Mouse (Mus musculus) WW6 (cell line): Measurements from ENCODE around the gene Agxt2.

Experiments
- DNase-seq: peaks from one replicate; pipeline ENCODE4 v3.0.0-alpha.2; 2013; ENCODE audit warnings: low read depth, low spot score

Gene Agxt2

DNA sequence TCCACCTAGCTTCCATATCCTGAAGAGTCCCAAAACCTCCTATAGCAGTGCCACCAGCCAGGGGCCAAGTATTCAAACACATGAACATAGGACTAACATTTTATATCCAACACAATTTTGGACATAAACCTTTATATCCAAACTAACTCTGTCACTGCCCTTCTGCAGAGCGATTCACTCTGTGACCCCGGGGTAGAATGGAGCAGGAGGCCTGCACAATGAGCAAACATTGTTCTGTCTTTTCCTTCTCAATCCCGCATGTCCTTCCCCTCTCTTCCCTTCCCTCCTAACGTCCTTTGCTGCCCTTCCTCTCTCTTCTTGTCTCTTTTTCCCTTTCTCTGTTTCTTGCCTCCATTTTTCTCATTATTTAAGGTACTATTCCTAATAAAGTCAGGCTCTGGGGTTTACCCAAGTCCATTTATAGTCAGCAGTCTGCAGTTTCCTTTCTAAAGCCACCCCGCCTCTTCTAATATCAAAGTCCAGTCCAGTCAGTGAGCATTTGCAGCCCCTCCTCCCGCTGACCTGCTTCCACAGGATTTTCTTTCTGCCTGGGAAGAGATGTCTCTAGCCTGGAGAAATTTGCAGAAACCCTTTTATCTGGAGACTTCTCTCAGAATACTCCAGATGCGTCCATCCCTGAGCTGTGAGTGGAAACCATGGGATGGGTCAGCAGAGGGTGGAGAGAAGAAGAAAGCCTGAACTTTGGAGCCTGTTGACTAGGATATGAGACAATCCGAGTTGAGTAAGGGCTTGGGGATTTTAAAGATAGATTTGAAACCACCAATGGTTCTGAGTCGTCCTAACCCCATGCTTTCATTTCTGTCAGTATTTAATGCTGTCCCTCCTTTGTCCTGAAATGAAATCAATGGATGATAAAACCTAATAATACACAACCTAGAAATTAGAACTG lies at the start of gene Agxt2:
Agxt2 (plus strand) TSS at position 494 of the 910 bp plus-strand sequence.
- DNase-seq: no peak

DNA sequence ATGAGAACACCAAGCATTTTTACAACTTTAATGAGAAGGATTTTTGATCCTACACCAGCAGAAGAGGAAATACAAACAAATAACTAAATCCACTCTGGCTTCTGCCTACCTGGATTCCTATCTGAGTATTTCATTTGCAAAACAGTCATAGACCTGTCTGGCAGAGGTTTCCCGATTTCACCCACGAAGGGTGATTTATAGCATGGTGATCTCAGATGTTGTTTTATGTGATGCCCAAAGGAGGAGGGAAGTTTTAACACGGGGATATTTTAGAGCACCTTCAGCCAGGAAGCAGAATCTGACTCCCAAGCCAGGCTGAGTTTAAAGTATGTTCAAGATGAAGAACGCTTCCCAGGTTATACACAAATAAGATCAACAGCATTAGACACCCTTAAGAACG lies 46.5 kb upstream of the Agxt2 start:
- DNase-seq: no peak

DNA sequence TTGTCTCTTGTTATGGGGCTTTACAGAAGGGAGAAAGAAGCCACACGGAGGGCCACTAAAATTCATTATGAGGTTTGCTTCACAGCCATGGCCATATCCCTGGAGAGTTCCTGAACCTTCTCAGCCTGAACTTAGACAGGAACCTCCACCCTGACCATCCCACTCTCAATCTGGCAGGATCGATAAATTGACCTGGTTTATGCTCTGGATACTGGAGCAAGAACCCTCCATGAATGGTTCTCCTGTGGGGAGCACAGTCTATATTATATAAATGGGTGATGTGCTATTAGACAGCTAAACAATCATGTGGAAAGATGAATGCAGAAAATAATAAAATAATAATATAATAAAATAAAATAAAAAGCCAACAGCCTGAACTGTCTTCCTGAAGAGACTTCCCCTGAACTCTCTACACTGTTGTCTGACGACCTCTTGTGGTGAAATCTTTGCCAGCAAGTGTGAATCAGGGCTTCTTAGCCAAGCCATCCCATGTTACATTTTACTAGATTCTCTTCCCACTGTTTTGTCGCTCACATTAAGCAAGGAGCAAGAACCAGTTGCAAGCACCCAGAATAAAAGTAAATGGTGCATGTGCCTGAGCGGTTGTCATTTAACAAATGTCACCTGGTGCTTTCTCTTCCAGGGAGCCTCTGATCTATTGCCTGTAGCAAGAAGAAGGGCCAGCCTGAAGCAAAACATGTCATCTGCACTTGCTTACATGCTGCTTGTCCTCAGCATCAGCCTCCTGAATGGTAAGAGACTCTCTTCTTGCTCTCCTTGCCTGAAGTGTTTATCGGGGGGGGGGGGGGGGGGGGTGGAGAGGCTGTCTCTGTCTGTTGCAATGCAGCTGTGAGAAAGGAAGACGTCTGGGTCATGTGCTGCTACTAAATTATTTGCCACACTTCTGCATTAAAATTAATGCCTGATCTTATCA lies 44.5 kb upstream of the Agxt2 start:
- DNase-seq: no peak

DNA sequence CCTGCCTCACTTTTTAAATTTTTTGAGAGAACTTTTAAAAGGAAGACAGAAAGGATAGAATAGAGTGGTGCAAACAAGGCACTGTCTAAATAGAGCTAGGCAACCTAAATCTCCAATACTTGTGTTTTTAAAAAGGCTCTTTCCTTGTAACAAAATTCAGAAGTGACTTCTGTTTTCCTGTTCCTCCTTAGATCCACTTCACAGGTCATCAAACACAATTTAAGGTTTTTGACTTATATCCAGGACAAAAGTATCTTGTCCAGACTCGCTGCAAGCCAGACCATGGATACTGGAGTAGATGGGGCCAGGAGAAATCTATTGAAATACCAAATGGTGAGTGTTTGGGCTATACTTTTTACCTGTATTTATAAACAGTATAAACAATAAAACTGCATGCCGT lies 33.3 kb upstream of the Agxt2 start, which contains the start of gene Gm21973:
Gm21973 (plus strand) TSS at position 301 of the 400 bp plus-strand sequence.
- no peak for DNase-seq

DNA sequence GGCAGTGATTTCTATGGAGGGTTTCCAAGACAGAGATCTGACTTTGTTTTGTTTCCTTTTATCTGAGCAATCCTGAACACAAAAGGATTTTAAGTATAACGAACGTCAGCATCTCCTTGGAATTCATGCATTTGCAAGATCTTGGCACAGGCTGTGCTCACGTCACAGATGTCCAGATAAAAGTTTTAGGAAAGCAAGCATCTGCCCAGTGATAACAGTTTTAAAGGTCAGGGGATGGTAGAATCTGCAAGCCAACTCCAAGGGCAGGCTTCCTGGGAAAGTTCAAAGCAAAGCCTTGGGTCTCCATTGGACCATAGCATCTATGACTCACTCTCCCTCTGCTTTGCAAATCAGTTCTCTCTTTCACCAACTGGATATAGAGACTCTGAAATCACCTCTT lies 27.7 kb upstream of the Agxt2 start:
- no peak for DNase-seq

DNA sequence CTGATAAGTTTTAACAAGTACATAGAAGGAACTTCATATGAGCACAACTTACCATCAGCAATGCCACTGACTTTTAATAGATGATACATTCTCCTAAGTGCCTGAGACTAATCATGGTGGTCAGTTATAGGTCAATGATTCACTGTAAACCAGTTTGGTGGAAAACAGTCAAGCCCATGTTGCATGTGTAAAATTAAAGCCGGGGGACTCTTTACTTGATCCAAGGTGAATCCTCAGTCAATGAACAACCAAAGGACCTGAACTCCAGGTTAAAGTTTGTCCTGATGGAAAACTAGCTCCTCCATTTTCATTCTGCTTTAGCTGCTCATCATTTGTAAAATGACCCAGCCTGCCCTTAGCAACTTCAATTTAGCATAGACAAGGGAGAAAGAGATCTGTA lies 25.8 kb upstream of the Agxt2 start:
- no peak for DNase-seq

DNA sequence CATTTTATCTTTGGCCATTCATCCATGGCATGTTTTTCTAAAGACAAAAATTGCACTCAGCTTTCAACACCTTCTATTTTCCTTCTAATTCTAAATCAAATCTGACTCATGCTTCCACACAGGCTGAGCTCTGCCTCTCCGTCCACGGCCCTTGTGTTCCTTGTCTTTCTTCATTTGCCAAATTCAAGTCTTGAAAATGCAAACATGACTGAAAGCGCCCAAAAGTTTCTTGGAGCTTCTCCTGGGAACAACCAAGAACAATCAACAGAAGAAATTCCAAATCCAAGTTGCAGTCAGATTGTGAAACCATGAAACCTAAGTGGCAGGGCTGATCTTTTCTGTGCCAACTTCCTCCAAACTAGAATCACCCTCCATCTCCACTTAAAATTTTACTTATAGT lies 19.7 kb upstream of the Agxt2 start:
- DNase-seq: no peak

DNA sequence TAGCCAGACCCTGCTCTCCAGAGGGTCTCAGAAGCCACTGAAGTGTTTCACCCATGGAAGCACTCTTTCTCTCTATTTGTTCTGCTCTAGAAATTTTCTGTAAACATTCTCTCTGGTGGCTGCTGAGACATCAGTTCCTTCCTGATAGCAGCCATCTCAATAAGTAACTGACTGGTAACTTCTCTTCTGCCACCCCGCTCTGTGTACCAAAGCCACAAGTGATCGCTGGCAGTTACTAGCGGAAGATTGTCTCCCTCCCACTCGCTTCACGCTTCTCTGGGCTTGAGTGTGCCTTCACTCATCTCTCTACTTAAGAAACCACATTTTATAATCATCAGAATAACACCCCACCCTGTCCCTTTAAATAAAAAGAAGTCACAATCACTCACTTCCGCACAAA lies 11.3 kb upstream of the Agxt2 start:
- DNase-seq: no peak

DNA sequence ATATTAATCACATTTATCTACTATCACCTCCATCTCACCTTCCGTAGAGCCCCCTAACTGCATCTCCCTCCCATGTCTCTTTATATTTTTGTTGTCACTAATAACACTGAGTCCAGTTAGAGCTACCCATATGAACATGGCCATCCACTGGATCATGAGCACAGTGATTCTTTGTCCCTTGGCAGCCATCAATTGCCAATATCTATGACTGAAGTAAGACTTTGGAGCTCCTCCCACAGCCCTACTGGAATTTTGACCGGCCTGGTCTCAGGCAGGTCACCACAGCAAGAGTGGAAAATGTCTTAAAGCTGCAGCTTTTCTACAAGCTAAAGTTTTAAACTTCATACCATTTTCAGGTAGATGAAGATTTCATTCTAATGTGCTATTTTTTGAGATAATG lies 8.0 kb downstream of the Agxt2 start:
- DNase-seq: no peak

DNA sequence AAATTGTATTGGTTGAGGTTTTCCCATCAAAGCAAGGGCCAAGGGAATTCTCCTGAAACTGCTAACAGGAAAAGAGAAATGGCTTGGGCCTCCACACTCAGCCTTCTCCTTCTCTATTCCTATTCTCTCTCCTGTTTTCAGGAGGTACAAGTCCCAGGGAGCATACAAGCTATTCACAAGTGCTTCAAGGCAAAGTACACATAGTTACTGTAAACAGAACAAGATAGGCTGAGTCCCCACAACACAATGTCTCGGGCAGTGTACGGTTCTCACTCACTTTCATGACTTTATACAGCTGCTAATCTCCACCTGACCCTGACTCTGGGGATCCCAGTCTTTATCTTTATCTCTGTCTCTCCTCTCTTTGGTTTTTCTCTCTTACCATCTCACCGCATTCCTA lies 17.1 kb downstream of the Agxt2 start:
- no peak for DNase-seq

DNA sequence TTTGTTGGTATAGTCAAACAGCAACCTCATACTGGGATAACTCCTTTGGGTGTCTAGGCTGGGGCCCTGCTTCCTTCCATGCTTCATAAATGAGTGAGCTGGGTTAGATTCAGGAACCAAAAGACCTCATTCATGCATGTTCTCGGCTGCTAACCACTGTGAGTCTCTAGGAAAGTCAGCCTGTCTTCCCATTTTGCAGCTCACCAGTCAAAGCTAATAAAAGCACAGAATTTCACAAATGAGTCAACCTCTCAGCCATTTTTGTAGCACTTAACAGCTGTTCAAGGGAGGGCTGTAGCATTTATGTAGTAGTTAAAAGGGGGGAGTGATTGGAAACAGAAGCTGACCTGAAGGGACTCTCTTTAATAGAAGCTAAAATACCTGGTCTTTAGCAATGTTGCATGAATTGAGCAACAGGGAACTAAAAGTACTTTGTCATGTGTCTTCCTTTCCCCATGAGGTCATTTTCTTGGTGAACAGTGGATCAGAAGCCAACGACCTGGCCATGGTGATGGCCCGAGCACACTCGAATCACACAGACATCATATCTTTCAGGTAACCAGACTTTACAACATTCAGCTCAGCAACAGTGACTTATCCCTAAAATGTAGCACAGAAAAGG lies 20.1 kb downstream of the Agxt2 start:
- DNase-seq: no peak

DNA sequence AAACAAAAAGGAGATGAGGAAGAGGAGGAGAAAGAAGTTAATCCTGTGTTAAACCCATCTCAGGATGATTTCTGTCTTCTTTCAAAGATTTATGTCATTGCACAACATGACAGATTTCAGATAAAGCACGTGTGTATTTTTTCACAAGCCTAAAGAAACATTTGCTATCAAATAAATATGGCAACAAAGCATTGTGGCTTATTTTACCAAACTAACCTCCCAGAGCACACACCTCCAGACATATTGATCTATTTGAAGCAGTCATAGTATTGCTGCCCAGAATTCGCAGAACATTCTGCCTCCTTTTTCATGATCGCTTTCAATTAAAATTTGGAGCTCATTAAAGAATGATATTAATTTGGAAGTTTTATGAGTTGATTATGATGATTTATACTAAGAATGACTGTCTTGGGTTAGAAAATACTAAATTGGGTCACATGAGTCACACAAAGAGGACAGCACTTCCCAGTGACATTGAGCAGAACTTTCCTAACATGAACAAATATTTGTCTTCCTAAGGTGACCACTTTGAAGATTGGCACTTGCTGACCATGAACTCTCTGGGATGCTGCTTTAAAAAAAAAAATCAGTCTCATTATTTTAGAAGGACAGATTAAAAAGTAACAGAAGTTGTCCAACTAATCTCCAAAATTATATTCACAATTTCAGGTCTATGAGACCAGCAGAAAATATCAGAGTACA lies 21.6 kb downstream of the Agxt2 start:
- DNase-seq: no peak

DNA sequence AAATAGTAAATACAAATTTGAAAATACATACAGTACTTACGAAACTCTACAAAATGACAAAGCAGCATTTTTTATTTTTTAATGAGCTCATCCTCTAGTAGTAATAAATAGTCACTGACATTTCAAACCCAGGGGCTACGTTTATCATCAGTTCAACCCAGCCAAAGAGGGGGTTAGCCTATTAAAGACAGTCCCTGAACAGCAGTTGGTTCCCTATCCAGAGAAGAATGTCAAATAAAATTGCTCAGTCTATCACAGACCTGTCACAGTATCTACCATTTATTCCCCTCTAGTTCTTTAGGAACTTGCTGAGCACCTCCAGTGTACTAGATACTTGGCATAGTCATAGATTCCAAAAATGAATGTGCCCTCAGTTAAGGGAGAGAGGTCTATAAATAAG lies 28.9 kb downstream of the Agxt2 start:
- no peak for DNase-seq

DNA sequence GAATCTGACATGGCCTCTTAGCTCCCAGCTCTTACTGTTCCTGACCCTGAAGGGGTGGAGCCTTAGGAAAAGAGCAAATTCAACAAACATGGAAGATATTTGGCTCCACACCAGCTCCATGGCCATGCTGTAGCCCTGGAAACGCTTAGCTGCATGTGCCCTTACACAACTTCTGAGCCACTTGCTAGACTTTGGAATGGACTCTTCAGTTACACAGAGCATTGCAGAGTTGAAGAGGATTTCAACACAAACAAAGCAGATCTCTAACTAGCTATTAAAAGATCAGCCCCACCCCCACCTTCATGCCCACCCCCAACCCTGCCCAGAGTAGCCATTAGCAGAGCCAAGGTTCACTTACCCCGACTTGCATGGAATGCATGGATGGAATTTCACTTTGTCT lies 41.5 kb downstream of the Agxt2 start:
- no peak for DNase-seq

DNA sequence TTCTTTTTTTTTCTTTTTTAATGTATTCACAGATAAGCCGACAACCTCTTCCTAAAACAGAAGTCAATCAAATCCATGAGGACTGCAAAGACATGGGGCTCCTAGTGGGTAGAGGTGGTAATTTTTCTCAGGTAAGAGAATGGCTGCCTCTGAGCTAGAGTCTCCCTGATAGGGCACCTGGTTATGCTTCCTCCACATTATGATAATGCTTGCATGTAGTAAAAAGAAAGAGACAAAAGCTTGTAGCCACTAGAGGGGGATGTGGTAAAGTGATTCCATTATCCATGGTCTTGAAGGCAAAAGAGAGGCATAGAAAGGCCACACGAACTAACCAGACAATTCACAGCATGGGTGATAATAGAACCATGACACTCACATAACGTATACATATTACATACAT lies 42.1 kb downstream of the Agxt2 start:
- DNase-seq: no peak

DNA sequence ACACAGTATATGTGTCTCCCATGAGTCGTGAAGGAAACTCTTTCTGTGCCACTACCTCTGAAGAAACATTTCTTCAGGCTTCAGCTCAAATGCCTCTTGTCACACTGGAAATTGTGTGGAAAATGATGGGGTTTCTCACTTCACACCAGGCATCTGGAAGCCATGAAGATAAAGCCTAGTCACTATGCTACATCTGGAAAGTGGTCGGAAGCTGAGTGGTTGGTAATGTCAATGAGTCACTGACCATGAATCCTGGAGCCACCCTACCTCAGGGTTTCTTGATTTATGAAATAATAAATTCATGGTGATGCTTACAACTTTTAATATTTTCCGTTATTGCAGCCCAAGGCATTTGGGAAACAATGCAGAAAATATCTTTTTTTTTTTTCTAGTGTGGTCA lies 51.5 kb downstream of the Agxt2 start:
- DNase-seq: no peak

DNA sequence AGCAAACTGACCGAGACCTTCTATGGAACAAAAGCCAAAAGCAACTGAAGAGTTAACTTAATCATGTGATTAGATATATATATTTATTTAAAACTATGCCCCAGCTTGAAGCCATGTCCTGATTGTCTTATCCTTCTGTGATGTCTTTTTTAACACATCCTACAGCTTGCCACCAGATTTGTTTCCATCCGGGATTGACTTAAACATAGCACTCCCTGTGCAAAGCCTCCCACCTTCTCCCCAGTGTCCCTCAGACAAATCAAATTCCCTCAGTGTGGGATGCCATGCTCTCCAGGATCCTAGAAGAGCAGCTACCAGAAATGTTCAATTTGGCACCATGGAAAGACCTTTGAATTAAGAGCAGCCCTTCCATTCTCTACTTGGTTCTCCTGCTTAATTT lies 52.5 kb downstream of the Agxt2 start:
- no peak for DNase-seq

DNA sequence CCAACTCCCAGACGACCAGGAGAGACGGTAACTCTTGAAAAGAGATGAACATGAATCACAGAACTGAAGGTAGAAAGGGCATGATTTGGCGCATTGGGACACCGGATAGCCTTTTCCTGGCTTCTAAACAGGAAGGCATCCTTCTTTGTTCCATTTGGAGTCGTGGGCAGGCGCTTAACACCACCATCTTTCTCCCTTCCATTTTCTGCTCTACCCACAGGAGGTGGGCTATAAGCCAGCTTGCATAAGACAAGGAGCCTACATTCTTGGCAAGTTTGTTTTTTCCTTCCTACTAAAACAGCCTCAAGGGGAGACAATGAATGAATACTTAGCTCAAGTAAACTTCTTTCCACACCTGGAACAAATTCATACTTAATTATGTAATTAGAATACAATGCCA lies 55.3 kb downstream of the Agxt2 start:
- no peak for DNase-seq

DNA sequence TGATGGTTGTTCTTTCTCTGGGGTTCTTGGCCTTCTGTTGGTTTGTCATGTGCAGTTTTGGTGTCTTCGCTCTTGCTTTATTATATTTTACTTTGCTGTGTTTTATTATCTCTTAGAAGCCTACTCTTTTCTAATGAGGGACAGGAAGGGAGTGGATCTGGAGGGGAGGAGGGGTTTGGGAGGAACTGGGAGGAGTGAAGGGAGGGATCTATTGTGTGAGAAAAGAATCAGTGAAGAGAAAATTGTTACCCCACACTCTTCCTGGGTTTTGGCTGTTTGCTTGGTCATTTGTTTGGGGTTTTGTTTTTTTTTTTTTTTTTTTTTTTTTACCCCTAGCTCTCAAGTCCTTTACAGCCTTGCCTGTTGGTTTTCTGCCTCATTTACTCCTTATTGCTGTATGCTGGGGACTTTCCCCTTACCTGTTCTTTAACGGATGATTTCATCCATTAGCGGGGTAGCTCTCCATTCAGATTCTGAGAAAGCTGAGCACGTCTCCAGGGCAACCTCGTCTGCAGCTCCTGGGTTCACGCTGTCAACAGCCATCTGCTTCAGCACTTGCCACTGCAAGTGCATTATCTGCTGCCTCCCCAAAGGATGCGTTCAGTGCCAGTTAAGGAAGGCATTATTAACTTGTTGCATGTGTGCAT lies 62.9 kb downstream of the Agxt2 start:
- no peak for DNase-seq

DNA sequence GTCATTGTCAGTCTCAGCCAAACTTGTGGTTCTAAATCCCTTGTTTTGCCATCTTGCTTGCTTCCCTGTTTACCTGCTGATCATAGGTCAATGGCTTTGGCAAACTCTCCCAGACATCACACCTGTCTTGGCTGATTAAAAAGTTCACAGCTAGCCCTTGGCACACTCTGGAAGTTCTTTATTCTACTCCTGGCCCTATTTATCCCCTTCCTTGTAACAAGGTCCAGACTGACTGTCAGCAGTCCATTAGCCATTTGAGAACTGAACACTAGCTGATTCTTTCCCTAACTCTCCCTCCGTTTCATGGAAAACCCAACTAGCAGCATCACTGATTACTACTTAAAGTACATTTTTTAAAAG lies 63.4 kb downstream of the Agxt2 start:
- DNase-seq: no peak

DNA sequence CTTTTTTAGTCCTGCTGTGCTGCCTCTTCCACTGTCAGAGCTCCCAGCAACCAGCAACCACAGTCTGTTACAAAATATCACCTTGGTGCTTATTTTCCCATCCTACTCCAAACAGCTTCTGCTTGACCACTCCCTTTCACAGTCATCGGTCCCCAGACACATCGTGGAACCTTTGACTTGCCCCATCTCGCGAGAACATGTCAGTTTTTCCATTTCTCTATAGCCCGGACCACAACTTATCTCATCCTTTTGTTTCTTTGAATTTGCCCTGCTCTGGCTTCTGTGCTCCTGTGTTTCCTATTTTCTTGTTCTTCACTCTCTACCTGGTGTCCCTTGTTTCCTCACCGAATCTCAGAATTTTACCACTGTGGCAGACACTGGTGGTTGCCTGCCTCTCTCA lies 67.8 kb downstream of the Agxt2 start:
- DNase-seq: no peak
